Mouse (Mus musculus) cortical plate, adult 2 months (tissue): ENCODE results near the gene Cyp4a29. TPM values are rescaled to one million over a fixed set of nuclear protein-coding genes. Genes with fewer than 3 reads are reported as not detected.
"Not testable (repeated sequence)": the region's sequence is repeated elsewhere in the genome, so short reads cannot be mapped to it uniquely, and the experiment has no call there.

Experiments
- H3K27ac ChIP-seq: fragments of 200-500 bp; 2 replicates; pipeline ENCODE4 v1.5.1; 2012; ENCODE audit warnings: low read length, control low read depth, inconsistent platforms; ENCODE audit not compliant: insufficient read depth
- H3K4me1 ChIP-seq: fragments of 200-500 bp; 2 replicates; pipeline ENCODE4 v1.6.1; 2011; ENCODE audit warnings: low read length; ENCODE audit not compliant: control insufficient read depth, insufficient read depth
- H3K4me3 ChIP-seq: fragments of 200-500 bp; 2 replicates; pipeline ENCODE4 v1.5.1; 2011; ENCODE audit warnings: mild to moderate bottlenecking, low read length, control low read depth; ENCODE audit not compliant: insufficient read depth
- CTCF ChIP-seq: fragments of 200-500 bp; IDR thresholded peaks from 2 replicates; pipeline ENCODE4 v1.5.1; 2011; ENCODE audit warnings: mild to moderate bottlenecking, control low read depth, low read length; ENCODE audit not compliant: insufficient read depth; ENCODE audit errors: extremely low read depth
- POLR2A ChIP-seq: fragments of 200-500 bp; IDR thresholded peaks from 2 replicates; pipeline ENCODE4 v1.6.1; 2011; ENCODE audit warnings: mild to moderate bottlenecking, low read length, control low read depth; ENCODE audit not compliant: insufficient read depth; ENCODE audit errors: extremely low read depth
- polyA plus RNA-seq: library from polyadenylated mRNA; depleted of rRNA; stranded (reverse); fragments of >200 nt; gene quantifications from 2 replicates; pipeline ENCODE4 v1.2.3, GENCODE M21; 2012; rRNA removed

Cyp4a29 gene
- polyA plus RNA-seq: not detected in 2 replicates

DNA sequence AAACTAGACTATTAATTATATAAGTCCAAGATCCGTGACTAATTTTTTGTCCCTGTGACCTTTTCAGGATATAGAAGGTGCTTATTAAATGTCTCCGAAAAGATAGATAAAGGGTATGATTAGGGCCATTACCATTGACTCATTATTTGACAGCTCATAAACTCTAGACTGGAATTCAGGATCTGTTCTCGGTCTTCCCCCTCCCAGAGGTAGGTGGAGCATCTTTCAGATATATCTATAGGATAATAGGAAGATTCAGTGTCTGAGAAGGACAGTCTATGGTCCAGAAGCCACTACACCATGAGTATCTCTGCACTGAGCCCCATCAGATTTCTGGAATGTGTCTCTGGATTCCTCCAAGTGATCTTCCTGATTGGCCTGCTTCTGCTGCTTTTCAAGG is at the start of gene Cyp4a29:
TSS of gene Cyp4a29 (plus strand) at position 301 of the 400 bp plus-strand sequence.
- no peaks in the 10 kb centered on the region for H3K4me1 ChIP-seq

DNA sequence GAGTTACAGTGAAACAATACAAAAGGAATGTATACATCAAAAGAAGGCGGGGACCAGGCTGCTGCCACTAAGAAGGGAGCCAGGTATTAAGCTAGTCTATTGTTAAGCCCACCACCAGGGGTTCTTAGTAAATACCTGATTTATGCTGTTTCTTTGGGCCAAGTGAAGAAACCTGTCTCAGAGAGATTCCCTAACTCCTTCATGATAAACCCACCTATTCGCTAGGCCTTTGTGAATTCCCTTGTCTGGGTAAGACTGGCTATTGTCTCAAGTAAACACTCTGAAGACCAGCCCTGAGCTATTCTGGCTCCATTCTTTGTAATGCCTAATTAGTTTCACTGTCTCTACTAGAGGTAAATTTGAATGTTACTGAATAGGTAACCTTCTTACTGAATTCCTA is 9.0 kb upstream of the Cyp4a29 start:
- H3K4me3 ChIP-seq, H3K4me1 ChIP-seq, H3K27ac ChIP-seq: not testable (repeated sequence)

More for the DNA sequence above, at the start of gene Cyp4a29:
- Histone ChIP-seq H3K4me3 (no peak within 1 kb of the TSS), H3K27ac (no peak within 1 kb of the TSS)
- TF ChIP-seq CTCF (no peak), POLR2A (no peak)

DNA sequence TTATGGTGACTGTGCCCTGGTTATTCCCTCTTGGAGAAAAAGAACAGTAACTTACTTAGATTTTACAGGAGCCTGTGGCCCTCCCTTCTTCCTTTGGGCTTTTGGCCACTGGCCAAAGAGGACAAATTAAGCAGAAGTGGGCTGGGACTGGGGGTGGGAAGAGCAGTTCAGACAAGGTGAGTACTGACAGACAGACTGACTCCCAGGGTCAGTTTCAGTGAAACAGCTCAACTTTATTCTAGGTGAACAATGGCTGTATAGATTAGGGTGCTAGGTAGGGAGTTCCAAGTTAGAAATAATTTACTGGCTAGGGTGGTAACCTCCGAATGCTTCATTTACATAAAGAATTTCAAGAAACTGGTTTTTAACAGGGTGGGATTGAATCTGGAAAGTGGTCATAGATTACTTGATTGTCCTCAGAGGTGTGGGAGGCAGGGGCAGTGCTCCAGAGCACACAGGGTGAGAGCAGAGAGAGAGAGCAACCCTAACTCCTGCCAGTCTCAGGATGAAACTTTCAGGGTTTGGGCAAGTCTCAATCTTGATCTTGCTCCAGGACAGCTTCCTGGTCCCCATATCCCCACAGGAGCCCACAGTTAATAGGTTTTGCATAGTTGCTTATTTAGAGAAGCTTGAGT is 5.3 kb upstream of the Cyp4a29 start:
- Histone ChIP-seq H3K4me1 (no peaks in the 10 kb centered on the region), H3K27ac (no peak overlapping the region)
- no peak for TF ChIP-seq CTCF
- no peak for TF ChIP-seq POLR2A

GRCm38 (mm10) chr4:115264687-115265569 is 23.0 kb downstream of the Cyp4a29 start:
- not testable (repeated sequence) for H3K4me1 ChIP-seq, H3K4me3 ChIP-seq, H3K27ac ChIP-seq

More for the DNA sequence above, 5.3 kb upstream of the Cyp4a29 start:
- H3K4me3 ChIP-seq: no peak overlapping the region

- not testable (repeated sequence) for H3K27ac ChIP-seq, H3K4me1 ChIP-seq
Measured at GRCm38 (mm10) chr4:115278215-115278982, 36.5 kb downstream of the Cyp4a29 start.

GRCm38 (mm10) chr4:115280342-115280741 is 38.5 kb downstream of the Cyp4a29 start:
- no peak overlapping the region for H3K4me3 ChIP-seq
- TF ChIP-seq CTCF: no peak
- no peak for TF ChIP-seq POLR2A
- no peak overlapping the region for H3K27ac ChIP-seq
- H3K4me1 ChIP-seq: no peaks in the 10 kb centered on the region

More at GRCm38 (mm10) chr4:115278215-115278982, 36.5 kb downstream of the Cyp4a29 start:
- not testable (repeated sequence) for H3K4me3 ChIP-seq

- not testable (repeated sequence) for H3K4me1 ChIP-seq, H3K27ac ChIP-seq
- H3K4me3 ChIP-seq: peak overlapping the region; percentile 36; the same call in 1 of the 2 replicates
Measured at GRCm38 (mm10) chr4:115280779-115281178, 38.9 kb downstream of the Cyp4a29 start.

DNA sequence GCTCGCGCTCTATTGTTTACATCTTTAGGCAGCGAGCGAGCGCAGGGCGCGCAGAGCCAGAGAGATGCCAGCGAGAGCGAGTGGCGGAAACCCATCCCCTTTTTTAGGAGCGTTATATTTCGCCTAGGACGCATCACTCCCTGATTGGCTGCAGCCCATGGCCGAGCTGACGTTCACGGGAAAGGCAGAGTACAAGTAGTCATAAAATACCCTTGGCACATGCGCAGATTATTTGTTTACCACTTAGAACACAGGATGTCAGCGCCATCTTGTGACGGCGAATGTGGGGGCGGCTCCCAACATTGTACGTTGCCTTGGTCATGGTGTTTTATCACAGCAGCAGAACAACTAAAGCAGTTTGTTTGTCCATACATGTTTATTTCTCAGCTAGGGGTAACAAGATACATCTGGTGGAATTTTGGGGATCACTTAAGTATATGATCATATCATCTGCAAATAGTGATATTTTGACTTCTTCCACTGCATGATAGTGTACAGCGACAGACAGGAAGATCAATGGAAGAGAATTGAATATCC is 39.4 kb downstream of the Cyp4a29 start:
- H3K4me3 ChIP-seq: 0 out of 2 replicates have a peak overlapping the region, but pooled peaks have one; percentile 36
- H3K27ac ChIP-seq: not testable (repeated sequence)

DNA sequence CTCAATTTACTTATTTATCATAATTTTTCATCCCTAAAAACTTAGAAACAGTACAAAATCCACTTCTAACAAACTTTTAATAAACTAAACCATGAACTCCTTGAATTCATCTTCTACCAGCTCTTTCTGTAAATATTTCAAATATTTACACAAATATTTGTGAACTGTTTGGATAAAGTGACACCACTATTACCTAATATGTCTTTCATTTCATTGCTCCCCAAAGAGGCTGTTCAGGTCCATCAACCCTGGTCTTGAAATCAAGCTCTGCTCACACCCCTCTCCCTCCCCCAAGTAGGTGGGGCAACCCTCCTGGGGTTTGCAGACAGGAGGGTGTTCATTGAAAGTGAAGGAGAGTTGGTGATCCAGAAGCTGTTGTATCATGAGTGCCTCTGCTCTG is 56.9 kb downstream of the Cyp4a29 start, which contains the start of gene Cyp4a12a:
TSS of gene Cyp4a12a (plus strand) at position 301 of the 400 bp plus-strand sequence.
- not testable (repeated sequence) for H3K27ac ChIP-seq, H3K4me1 ChIP-seq, H3K4me3 ChIP-seq

More for the DNA sequence above, 39.4 kb downstream of the Cyp4a29 start:
- not testable (repeated sequence) for H3K4me1 ChIP-seq

Other genes starting within 250 kb of the Cyp4a29 start
- 0.36 and 0.58 TPM in 2 replicates for gene Stil, start 241.9 kb upstream of the Cyp4a29 start, polyA plus RNA-seq
- gene Tal1, start 185.7 kb upstream of the Cyp4a29 start, polyA plus RNA-seq: 1.5 and 1.6 TPM in 2 replicates
- gene Pdzk1ip1, start 153.4 kb upstream of the Cyp4a29 start, polyA plus RNA-seq: 1.1 and 1.2 TPM in 2 replicates
- gene Cyp4x1, start 107.8 kb upstream of the Cyp4a29 start, polyA plus RNA-seq: 10.0 and 11.3 TPM in 2 replicates
- gene Cyp4a12a, start 57.0 kb downstream of the Cyp4a29 start, polyA plus RNA-seq: not detected in 2 replicates
- 0.06 and 0.21 TPM in 2 replicates for gene Cyp4a12b, start 169.5 kb downstream of the Cyp4a29 start, polyA plus RNA-seq
- not detected in 2 replicates for gene Cyp4a30b, start 210.5 kb downstream of the Cyp4a29 start, polyA plus RNA-seq